Mouse (Mus musculus) R1 (cell line): ENCODE results near the gene Nnmt.

Experiments used
- DNase-seq: peaks from one replicate; pipeline ENCODE4 v3.0.0-alpha.2; 2018; ENCODE audit warnings: low read depth, low spot score

Nnmt gene

GRCm38 (mm10) chr9:48604939-48605598 is at the start of gene Nnmt:
Nnmt (minus strand) TSS chr9:48605153.
- no peak for DNase-seq

DNA sequence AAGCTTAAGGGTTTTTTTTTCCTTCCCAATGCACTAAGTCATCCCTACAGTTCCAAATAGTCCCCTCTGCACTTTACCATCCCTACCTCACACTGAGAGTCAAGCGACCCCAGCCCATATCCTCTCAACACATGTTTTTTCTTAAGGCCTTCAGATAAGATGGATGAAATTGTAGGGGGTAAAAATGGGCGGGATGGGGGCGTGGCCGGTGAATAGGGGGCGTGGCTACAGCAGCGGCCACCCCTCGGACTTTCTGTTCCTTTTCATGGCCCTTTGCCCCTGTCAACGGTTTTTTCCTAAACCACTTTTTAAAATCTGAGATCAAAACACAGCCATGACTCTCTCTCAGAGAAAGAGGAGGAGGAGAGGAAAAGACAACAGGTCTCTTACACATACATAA is 49.8 kb upstream of the Nnmt start:
- DNase-seq: no peak

DNA sequence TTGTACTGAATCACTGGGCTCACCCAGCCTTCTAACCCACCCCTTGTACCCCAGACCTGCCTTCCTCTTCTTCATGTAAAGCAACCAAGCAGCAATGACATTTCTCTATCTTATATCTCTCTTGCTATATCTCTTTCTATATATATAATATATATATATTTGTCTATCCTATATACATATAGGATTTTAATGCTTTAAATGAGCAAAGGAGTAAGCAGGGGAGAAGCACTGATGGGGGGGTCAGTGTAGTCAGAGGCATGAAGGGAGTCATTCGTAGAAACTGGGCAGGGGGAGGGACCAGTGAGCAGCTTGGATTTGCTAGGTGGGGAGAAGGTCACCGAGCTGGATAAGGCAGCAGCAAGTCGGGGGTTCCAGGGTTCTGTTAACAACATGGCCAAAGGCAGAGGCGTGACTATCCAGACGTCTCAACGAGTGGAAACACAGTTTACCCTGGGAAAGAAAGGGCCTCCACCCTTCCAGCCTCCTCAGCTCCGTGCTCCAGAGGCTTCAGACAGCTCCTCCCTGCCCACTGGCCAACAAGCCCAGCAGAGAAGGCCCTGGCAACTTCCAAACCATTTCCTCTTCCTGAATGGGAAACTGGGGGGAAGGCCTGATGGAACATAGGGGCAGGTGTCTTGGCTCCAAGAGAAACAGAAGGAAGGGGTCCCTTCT is 48.6 kb upstream of the Nnmt start:
- no peak for DNase-seq

- DNase-seq: no peak
Measured at GRCm38 (mm10) chr9:48652026-48652425, 47.1 kb upstream of the Nnmt start.

- DNase-seq: no peak
Measured at GRCm38 (mm10) chr9:48650846-48651245, 45.9 kb upstream of the Nnmt start.

- DNase-seq: no peak
Measured at GRCm38 (mm10) chr9:48649851-48650685, 45.1 kb upstream of the Nnmt start.

DNA sequence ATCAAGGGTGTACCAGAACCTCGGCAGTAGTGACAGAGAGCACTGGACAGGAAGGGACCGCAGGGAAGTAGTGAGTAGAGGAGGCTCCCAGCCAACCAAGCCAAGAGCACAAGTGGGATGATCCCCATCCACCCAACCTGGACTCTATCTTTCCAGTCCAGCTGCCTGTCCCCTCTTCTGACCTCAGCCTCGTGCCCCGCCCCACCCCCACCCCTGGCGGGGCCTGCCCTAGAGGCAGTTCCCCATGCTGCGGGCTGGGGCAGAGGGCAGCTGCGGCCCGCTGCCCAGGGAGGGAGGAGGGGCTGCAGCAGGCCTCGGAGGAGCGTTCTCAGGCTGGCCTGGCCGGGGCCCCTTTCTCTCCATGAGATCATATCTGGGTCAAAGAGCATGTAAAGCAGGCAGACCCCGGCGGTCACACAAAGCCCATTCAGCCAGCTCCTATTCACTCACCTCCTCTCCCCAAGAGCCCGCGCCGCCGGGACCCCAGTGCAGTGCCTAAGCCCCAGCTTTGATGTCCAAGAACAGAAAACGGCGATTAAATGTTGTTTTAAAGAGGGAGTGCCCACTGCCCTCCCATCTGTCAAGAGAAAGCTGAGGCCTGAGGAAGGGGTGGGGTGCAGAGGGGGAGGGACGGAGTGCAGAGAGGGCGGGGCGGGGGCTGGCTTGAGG is 44.3 kb upstream of the Nnmt start:
- DNase-seq: no peak

DNA sequence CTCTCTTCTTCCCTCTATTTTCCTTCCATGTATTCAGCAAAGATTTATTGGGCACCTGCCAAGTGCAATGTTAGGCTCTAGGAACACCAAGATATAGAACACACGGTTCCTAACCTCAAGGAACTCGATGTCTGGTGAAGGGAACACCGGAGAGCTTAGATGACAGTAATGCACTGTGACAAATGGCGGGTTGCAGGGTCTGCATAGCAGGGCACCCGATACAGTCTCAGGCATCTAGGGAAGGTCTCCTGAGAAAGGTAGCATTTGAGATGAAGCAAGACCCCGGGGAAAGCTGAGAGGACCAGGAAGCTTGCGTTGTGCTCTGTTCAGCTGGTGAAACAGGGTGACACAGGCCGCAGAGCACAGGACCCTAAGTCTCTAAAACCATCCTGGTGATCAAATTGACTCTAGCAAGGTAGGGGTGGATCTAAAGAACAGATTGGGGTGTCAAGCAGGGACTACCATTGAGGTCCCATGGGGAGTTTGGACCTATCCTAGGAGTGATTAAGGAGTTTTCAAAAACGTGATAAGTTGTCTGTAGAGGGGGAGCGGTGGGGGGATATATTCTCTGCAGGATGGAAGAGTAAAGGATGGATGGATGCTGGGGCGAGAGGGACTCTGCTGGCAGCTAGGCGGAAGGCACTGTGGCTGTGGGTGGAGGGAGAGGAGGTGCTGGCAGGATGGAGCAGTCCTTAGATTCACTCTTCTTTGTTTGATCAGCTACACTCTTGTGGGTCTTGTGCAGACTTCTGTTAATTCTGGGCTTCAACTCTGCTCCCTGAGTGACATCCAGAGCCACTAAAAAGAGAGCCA is 43.5 kb upstream of the Nnmt start:
- DNase-seq: no peak

DNA sequence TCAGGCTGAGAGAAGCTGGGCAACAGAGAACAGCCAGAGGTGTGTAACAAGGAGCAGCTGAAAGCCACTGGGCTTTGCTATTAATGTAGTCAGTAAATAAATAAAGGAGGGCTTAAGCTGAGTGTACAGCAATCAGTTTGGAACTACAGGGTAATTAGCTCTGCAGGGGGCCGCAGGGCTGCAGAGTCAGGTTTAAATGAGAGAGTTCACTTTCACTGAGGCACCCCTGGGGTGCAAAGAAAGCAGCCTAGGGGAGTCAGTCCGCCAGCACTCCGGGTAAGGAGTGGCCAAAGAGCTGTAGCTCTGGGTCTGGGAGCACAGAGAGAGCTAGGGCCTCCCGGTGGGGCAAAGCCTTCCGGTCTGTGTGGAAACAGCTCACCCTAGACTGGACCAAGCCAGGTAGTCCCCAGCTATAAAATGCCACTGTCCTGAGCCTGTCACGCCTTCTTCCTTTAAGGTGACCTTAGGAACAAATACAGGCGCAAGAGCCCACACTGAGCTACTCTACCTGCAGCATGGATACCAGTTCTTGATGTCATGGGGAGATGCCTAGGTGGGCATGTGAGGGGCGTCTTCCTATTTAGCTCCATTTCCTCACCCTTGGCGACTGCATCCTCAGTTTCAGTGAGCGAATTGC is 42.8 kb upstream of the Nnmt start:
- peak; percentile 50 for DNase-seq

DNA sequence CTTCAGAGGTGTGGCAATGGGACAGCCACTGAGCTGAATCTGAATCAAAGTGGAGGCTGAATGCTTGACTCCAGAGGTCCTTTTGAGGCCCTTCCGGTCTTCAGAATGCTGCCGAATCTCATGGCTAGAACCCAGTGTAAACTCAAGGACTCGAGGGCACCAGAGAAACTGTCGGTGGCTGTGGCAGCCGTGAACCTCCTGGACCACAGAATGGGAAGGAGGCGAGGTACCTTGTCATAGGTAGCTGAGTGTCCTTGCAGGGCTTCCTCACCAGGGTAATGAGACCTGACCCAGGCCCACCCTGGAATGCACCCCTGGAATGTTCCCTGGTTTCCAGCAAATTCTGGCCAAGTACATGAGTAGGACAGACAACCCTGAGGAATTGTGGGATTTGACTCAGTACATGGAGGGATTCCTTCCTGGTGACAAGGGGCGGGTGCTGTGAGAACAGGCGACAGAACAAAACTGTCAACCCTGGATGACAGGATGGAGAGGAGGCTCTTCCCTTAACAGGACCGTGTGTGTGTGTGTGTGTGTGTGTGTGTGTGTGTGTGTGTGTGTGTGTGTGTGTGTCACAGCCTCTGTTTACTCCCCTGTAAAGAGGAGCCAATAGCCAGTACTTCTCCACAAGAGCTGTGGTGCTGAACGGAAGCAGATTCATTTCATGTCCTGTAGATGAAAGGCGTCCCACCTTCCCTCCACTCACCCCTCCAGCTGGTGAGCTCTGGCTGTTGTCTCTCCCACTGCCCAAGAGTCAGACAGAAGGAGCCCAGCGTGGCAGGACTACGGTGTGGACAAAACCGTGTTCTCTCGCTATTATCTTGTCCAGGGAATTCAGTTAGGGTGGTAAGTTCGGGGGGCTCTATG is 42.1 kb upstream of the Nnmt start:
- no peak for DNase-seq

DNA sequence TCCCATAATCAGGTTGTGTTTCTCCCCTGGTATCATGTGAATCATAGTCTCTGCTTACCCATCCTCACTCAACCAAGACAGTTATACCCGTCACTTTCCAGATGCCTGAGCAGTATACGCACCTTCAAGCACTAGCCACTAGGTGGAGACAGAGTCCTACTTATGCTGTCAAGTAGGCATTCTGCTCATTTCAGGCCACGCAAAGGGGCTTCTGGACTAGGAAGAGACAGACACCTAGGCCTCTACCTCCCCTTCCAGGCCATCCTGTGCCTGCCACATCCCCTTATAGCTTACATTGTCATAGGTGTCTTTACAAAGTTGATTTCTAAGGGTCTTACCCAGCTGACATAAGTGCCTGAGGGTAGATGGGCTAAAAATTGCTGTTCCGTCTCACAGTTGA is 41.3 kb upstream of the Nnmt start:
- peak; percentile 79 for DNase-seq

GRCm38 (mm10) chr9:48645648-48646126 is 40.7 kb upstream of the Nnmt start:
- no peak for DNase-seq

- DNase-seq: peak; percentile 63
Measured at GRCm38 (mm10) chr9:48644926-48645647, 40.1 kb upstream of the Nnmt start.

GRCm38 (mm10) chr9:48644376-48644775 is 39.4 kb upstream of the Nnmt start:
- DNase-seq: peak; percentile 46

DNA sequence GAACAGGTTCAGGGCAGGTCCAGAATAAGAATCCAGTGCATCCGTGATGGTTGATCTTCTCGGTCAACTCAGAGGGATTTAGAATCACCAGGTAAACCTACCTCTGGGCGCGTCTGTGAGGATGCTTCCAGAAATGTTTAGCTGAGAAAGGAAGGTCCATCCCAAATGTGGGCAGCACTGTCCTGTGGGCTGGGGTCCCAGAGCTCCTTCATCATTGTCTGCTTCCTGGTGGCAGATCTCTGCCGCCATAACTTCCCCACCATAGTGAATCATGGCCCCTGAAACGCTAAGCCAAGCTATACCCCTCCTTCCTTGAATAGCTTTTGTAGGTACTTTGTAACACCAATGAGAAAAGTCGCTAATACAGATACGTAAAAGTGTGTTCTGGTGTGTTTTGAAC is 36.7 kb upstream of the Nnmt start:
- DNase-seq: no peak

GRCm38 (mm10) chr9:48640881-48641280 is 35.9 kb upstream of the Nnmt start:
- DNase-seq: no peak

- no peak for DNase-seq
Measured at GRCm38 (mm10) chr9:48638176-48638803, 33.3 kb upstream of the Nnmt start.

- no peak for DNase-seq
Measured at GRCm38 (mm10) chr9:48637161-48637560, 32.2 kb upstream of the Nnmt start.
